Mouse (Mus musculus) embryonic facial prominence, embryonic 11.5 days (tissue): ENCODE measurements around the gene Sdha. TPM values are rescaled to one million over a fixed set of nuclear protein-coding genes. Genes with fewer than 3 reads are reported as not detected.
A peak's percentile ranks its signal among the peaks of the same experiment; 100 is the strongest.

Experiments
- ATAC-seq: fragments of 200-750 bp; cut with Nextera tagmentation; replicated peaks from 2 replicates; pipeline ENCODE4 v1.8.0; 2017; ENCODE audit warnings: low read depth; ENCODE audit not compliant: insufficient number of reproducible peaks, low FRiP score, low TSS enrichment
- DNase-seq: peaks from one replicate; pipeline ENCODE4 v3.0.0-alpha.2; 2015; ENCODE audit warnings: low spot score
- H3K27ac ChIP-seq: fragments of 300-500 bp; sonication (generic); replicated peaks from 2 replicates; pipeline ENCODE4 v1.5.1; 2014; ENCODE audit warnings: mild to moderate bottlenecking, low read depth, low read length, control low read depth
- H3K27me3 ChIP-seq: fragments of 300-500 bp; sonication (generic); 2 replicates; pipeline ENCODE4 v1.6.1; 2014; ENCODE audit warnings: mild to moderate bottlenecking, low read length, moderate library complexity, mixed read lengths; ENCODE audit not compliant: control insufficient read depth, insufficient read depth
- H3K36me3 ChIP-seq: fragments of 300-500 bp; sonication (generic); replicated peaks from 2 replicates; pipeline ENCODE4 v1.6.1; 2014; ENCODE audit warnings: low read depth, mild to moderate bottlenecking, low read length, moderate library complexity, mixed read lengths; ENCODE audit not compliant: control insufficient read depth, insufficient read depth
- H3K4me1 ChIP-seq: fragments of 300-500 bp; sonication (generic); 2 replicates; pipeline ENCODE4 v1.6.1; 2014; ENCODE audit warnings: low read length, mixed read lengths; ENCODE audit not compliant: control insufficient read depth, insufficient read depth
- H3K4me2 ChIP-seq: fragments of 300-500 bp; sonication (generic); 2 replicates; pipeline ENCODE4 v1.6.1; 2014; ENCODE audit warnings: low read depth, mild to moderate bottlenecking, control low read depth, low read length, moderate library complexity
- H3K4me3 ChIP-seq: fragments of 300-500 bp; sonication (generic); 2 replicates; pipeline ENCODE4 v1.5.1; 2014; ENCODE audit warnings: low read depth, low read length, control low read depth
- H3K9ac ChIP-seq: fragments of 300-500 bp; sonication (generic); replicated peaks from 2 replicates; pipeline ENCODE4 v1.6.1; 2014; ENCODE audit warnings: mild to moderate bottlenecking, control low read depth, low read length
- H3K9me3 ChIP-seq: fragments of 300-500 bp; sonication (generic); replicated peaks from 2 replicates; pipeline ENCODE4 v1.6.1; 2016; ENCODE audit warnings: mild to moderate bottlenecking, low read length, inconsistent platforms, mixed read lengths; ENCODE audit not compliant: control insufficient read depth
- WGBS: fragments of 180-500 bp; shearing (Covaris S2); extraction: QIAGEN DNeasy Blood & Tissue Kit; methylation state at CpG from one replicate; pipeline ENCODE4 v1.1.7; 2014; 5-methylcytosine and 5-hydroxymethylcytosine counted together
- polyA plus RNA-seq: library from polyadenylated mRNA; unstranded; fragments of >200 nt; fragmentation: Nextera tagmentation; extraction: Ambion mirVana; gene quantifications from 2 replicates; pipeline ENCODE4 v1.2.1, GENCODE M21; 2014

Gene Sdha
- polyA plus RNA-seq, 1 experiment from 2014 or later: 235 TPM

- H3K4me2 ChIP-seq: peak overlapping the region; percentile 69
- H3K9ac ChIP-seq: peak overlapping the region; percentile 84
- H3K36me3 ChIP-seq: no peaks in the 10 kb centered on the region; the same call in 1 of the 2 replicates
- no peaks in the 10 kb centered on the region for H3K27me3 ChIP-seq
- DNase-seq (no peak), ATAC-seq (no peak)
- H3K9me3 ChIP-seq: no peaks in the 10 kb centered on the region
- no peaks in the 10 kb centered on the region for H3K4me1 ChIP-seq
- H3K4me3 ChIP-seq: peak overlapping the region; percentile 65
- peak overlapping the region; percentile 10; the same call in 1 of the 2 replicates for H3K27ac ChIP-seq
- WGBS: 4% methylated on average over 15 of the region's 15 CpGs
Measured at GRCm38 (mm10) chr13:74316789-74317169, 33.3 kb downstream of the Sdha start.

GRCm38 (mm10) chr13:74316386-74316785 is 33.7 kb downstream of the Sdha start:
- Histone ChIP-seq H3K9me3 (no peaks in the 10 kb centered on the region), H3K27ac (no peak overlapping the region), H3K9ac (peak overlapping the region; percentile 84), H3K4me2 (peak overlapping the region; percentile 69), H3K4me1 (no peaks in the 10 kb centered on the region), H3K4me3 (peak overlapping the region; percentile 65), H3K27me3 (no peaks in the 10 kb centered on the region), H3K36me3 (no peaks in the 10 kb centered on the region)
- WGBS: 31% methylated on average over 4 of the region's 4 CpGs
- ATAC-seq (no peak), DNase-seq (no peak)

GRCm38 (mm10) chr13:74314616-74315015 is 35.5 kb downstream of the Sdha start:
- Histone ChIP-seq H3K27ac (no peak overlapping the region), H3K9me3 (no peaks in the 10 kb centered on the region), H3K36me3 (no peaks in the 10 kb centered on the region), H3K4me2 (no peak overlapping the region), H3K4me1 (no peaks in the 10 kb centered on the region), H3K27me3 (no peaks in the 10 kb centered on the region), H3K9ac (no peak overlapping the region), H3K4me3 (no peak overlapping the region)
- 96% methylated on average over 3 of the region's 3 CpGs for WGBS
- ATAC-seq (no peak), DNase-seq (no peak)

GRCm38 (mm10) chr13:74305780-74306179 is 44.3 kb downstream of the Sdha start:
- WGBS: 88% methylated on average over 1 of the region's 1 CpGs
- Histone ChIP-seq H3K4me3 (no peak overlapping the region), H3K27ac (no peak overlapping the region)

GRCm38 (mm10) chr13:74305380-74305779 is 44.7 kb downstream of the Sdha start:
- no peaks in the 10 kb centered on the region for H3K4me1 ChIP-seq
- H3K36me3 ChIP-seq: peaks cover 4% of the 10 kb centered on the region; the same call in 1 of the 2 replicates
- H3K9ac ChIP-seq: no peak overlapping the region
- WGBS: 86% methylated on average over 6 of the region's 6 CpGs
- no peak overlapping the region for H3K27ac ChIP-seq
- no peak overlapping the region for H3K4me3 ChIP-seq
- H3K4me2 ChIP-seq: no peak overlapping the region
- no peaks in the 10 kb centered on the region for H3K9me3 ChIP-seq
- no peaks in the 10 kb centered on the region for H3K27me3 ChIP-seq
- DNase-seq (no peak), ATAC-seq (no peak)

More at GRCm38 (mm10) chr13:74305780-74306179, 44.3 kb downstream of the Sdha start:
- ATAC-seq (no peak), DNase-seq (no peak)
- H3K27me3 ChIP-seq: no peaks in the 10 kb centered on the region
- H3K4me2 ChIP-seq: no peak overlapping the region
- H3K4me1 ChIP-seq: no peaks in the 10 kb centered on the region
- H3K9me3 ChIP-seq: no peaks in the 10 kb centered on the region
- H3K36me3 ChIP-seq: peaks cover 4% of the 10 kb centered on the region; the same call in 1 of the 2 replicates
- no peak overlapping the region for H3K9ac ChIP-seq

GRCm38 (mm10) chr13:74302050-74303037 is 47.7 kb downstream of the Sdha start:
- Histone ChIP-seq H3K4me1 (no peaks in the 10 kb centered on the region), H3K27me3 (no peaks in the 10 kb centered on the region), H3K9me3 (no peaks in the 10 kb centered on the region), H3K36me3 (peaks cover 4% of the 10 kb centered on the region; the same call in 1 of the 2 replicates), H3K4me3 (no peak overlapping the region), H3K27ac (no peak overlapping the region), H3K9ac (no peak overlapping the region), H3K4me2 (no peak overlapping the region)
- peak; percentile 57; the same call in 1 of the 2 replicates for ATAC-seq
- no peak for DNase-seq
- 82% methylated on average over 10 of the region's 10 CpGs for WGBS

- peaks cover 4% of the 10 kb centered on the region; the same call in 1 of the 2 replicates for H3K36me3 ChIP-seq
- H3K9ac ChIP-seq: no peak overlapping the region
- WGBS: 74% methylated on average over 6 of the region's 6 CpGs
- H3K9me3 ChIP-seq: no peaks in the 10 kb centered on the region
- no peak overlapping the region for H3K27ac ChIP-seq
- ATAC-seq (peak; percentile 37; the same call in 1 of the 2 replicates), DNase-seq (no peak)
- no peaks in the 10 kb centered on the region for H3K4me1 ChIP-seq
- H3K27me3 ChIP-seq: no peaks in the 10 kb centered on the region
- H3K4me2 ChIP-seq: no peak overlapping the region
- H3K4me3 ChIP-seq: no peak overlapping the region
Measured at GRCm38 (mm10) chr13:74301607-74301984, 48.5 kb downstream of the Sdha start.
